In the genomic region with DNA sequence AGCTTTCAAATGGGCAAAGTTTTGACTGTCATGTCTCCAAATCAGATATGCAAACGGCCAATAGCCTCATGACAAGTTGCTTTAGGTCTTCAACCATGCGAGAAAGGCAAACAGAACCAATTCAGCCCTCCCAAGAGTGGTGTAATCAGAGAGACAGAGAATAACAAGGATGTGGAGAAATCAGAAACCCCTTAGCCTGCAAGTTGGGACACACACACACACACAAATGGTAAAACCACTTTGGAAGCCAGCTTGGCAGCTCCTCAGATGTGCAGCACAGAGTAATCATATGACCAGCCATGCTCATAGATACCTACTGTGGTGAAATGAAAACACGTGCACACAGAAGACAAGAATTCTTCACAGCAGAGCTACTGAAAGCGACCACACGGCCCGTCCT, we compare ENCODE assay signal across 19 mouse cellular contexts.
"Had no signal": no experiment of that assay in that cellular context is flagged by ENCODE, and none has a peak within 500 bp of the region (broad histone marks: within the 10 kb centered on the region; RNA-seq: fewer than 3 reads in every experiment).

No protein-coding gene starts in this region.

- H3K9me3 ChIP-seq: midbrain, embryonic 10.5 days; midbrain, embryonic 12.5 days; neural tube, embryonic 13.5 days; neural tube, embryonic 15.5 days had no signal

- H3K36me3 ChIP-seq: midbrain, embryonic 10.5 days; midbrain, embryonic 12.5 days; neural tube, embryonic 13.5 days; neural tube, embryonic 15.5 days had no signal

- H3K4me3 ChIP-seq: midbrain, embryonic 10.5 days; midbrain, embryonic 12.5 days; myocyte; neural tube, embryonic 13.5 days; neural tube, embryonic 15.5 days had no signal

- H3K4me1 ChIP-seq: midbrain, embryonic 12.5 days; neural tube, embryonic 13.5 days had no signal

- H3K9ac ChIP-seq: lung, embryonic 14.5 days; midbrain, embryonic 12.5 days; neural tube, embryonic 13.5 days; neural tube, embryonic 15.5 days had no signal

- DNase-seq: lung, adult 18-20 months; lung, embryonic 14.5 days; lung, postnatal 10 days; lung, postnatal 4 days; midbrain, embryonic 14.5 days; retina, postnatal 1 day; right cerebral cortex, adult 18-20 months; right cerebral cortex, postnatal 25 days; right cerebral cortex, postnatal 4 days; spleen, adult 18-20 months; thymus, adult 18-20 months; thymus, postnatal 14 days; thymus, postnatal 36 days had no signal

- H3K27me3 ChIP-seq: neural tube, embryonic 13.5 days; neural tube, embryonic 15.5 days had no signal

- H3K27ac ChIP-seq: midbrain, embryonic 10.5 days; midbrain, embryonic 12.5 days; neural tube, embryonic 13.5 days; neural tube, embryonic 15.5 days had no signal

- H3K4me2 ChIP-seq: lung, embryonic 14.5 days; midbrain, embryonic 12.5 days; neural tube, embryonic 13.5 days; neural tube, embryonic 15.5 days had no signal

- ATAC-seq: midbrain, embryonic 16.5 days had no signal
